Comparison of ENCODE assay signal across 15 mouse cellular contexts in genomic region chr17:85818098-85818855, GRCm38 (mm10).
DNase-seq lines count a peak whose midpoint lies in the region; ATAC-seq and TF ChIP-seq lines count a peak whose summit lies in the region.
"Had no signal": no experiment of that assay in that cellular context is flagged by ENCODE, and none has a peak within 500 bp of the region (broad histone marks: within the 10 kb centered on the region; RNA-seq: fewer than 3 reads in every experiment).

No protein-coding gene starts in this region.

- no peak for ATAC-seq in hindbrain, postnatal 0 days
- no peak for ATAC-seq in hindbrain, embryonic 16.5 days
- peak; percentile 60 for ATAC-seq in embryonic facial prominence, embryonic 15.5 days (ENCODE audit: insufficient number of reproducible peaks, low FRiP score, low TSS enrichment, low read depth)
- no peak for ATAC-seq in forebrain, embryonic 14.5 days
- ATAC-seq: forebrain, embryonic 13.5 days had no signal

- H3K27me3 ChIP-seq in hindbrain, postnatal 0 days (ENCODE audit: insufficient read depth, low read length) = no peaks in the 10 kb centered on the region
- H3K27me3 ChIP-seq in hindbrain, embryonic 16.5 days (replicated peaks; ENCODE audit: control insufficient read depth, insufficient read depth, low read length) = no peaks in the 10 kb centered on the region
- H3K27me3 ChIP-seq in embryonic facial prominence, embryonic 15.5 days = no peaks in the 10 kb centered on the region
- no peaks in the 10 kb centered on the region for H3K27me3 ChIP-seq in forebrain, embryonic 14.5 days (replicated peaks; ENCODE audit: control insufficient read depth, insufficient read depth, low read length)
- H3K27me3 ChIP-seq: forebrain, embryonic 13.5 days; neural tube, embryonic 12.5 days had no signal

- DNase-seq in adrenal gland, adult (ENCODE audit: inconsistent age in 2 of 2, low spot score in 1 of 2) = peak; percentile 11 to 58
- DNase-seq in adrenal gland, adult 18-20 months (ENCODE audit: low spot score in 2 of 2) = no peak
- DNase-seq in hindbrain, postnatal 0 days (ENCODE audit: low spot score) = no peak
- DNase-seq in mesoderm, embryonic 11.5 days (ENCODE audit: low read depth, low spot score) = peak; percentile 33
- DNase-seq in forebrain, embryonic 14.5 days (ENCODE audit: low spot score) = no peak
- DNase-seq in frontal cortex, postnatal 14 days (ENCODE audit: low spot score in 2 of 2) = no peak
- DNase-seq: cerebellum, adult 11-12 months; kidney, adult 9 months; right cerebral cortex, adult 18-20 months had no signal

- H3K9me3 ChIP-seq in hindbrain, postnatal 0 days (ENCODE audit: low read length) = no peaks in the 10 kb centered on the region
- no peaks in the 10 kb centered on the region for H3K9me3 ChIP-seq in hindbrain, embryonic 16.5 days (ENCODE audit: control insufficient read depth, low read length)
- H3K9me3 ChIP-seq in embryonic facial prominence, embryonic 15.5 days (replicated peaks) = no peaks in the 10 kb centered on the region
- no peaks in the 10 kb centered on the region for H3K9me3 ChIP-seq in forebrain, embryonic 14.5 days (replicated peaks; ENCODE audit: control insufficient read depth, low read length)
- H3K9me3 ChIP-seq: forebrain, embryonic 13.5 days; hindbrain, embryonic 10.5 days; midbrain, embryonic 10.5 days; neural tube, embryonic 12.5 days had no signal

- WGBS in hindbrain, postnatal 0 days = 54% methylated on average over 17 of the region's 17 CpGs
- WGBS in hindbrain, embryonic 16.5 days = 65% methylated on average over 17 of the region's 17 CpGs
- 53% methylated on average over 17 of the region's 17 CpGs for WGBS in embryonic facial prominence, embryonic 15.5 days
- WGBS in forebrain, embryonic 14.5 days = 90% methylated on average over 17 of the region's 17 CpGs

- no peak overlapping the region for H3K9ac ChIP-seq in hindbrain, postnatal 0 days (replicated peaks; ENCODE audit: low read length)
- no peak overlapping the region for H3K9ac ChIP-seq in hindbrain, embryonic 16.5 days (ENCODE audit: low read depth, low read length)
- no peak overlapping the region for H3K9ac ChIP-seq in embryonic facial prominence, embryonic 15.5 days
- no peak overlapping the region for H3K9ac ChIP-seq in forebrain, embryonic 14.5 days (ENCODE audit: low read length)
- H3K9ac ChIP-seq: forebrain, embryonic 13.5 days; neural tube, embryonic 12.5 days had no signal

- no peak for TF ChIP-seq CTCF in hindbrain, postnatal 0 days (IDR thresholded peaks at IDR 0.05; ENCODE audit: low read depth)

- no peak overlapping the region for H3K4me3 ChIP-seq in hindbrain, postnatal 0 days (ENCODE audit: low read length)
- H3K4me3 ChIP-seq in hindbrain, embryonic 16.5 days (ENCODE audit: low read length) = no peak overlapping the region
- 0 out of 2 replicates have a peak overlapping the region, but pooled peaks have one; percentile 1 for H3K4me3 ChIP-seq in embryonic facial prominence, embryonic 15.5 days (replicated peaks)
- no peak overlapping the region for H3K4me3 ChIP-seq in forebrain, embryonic 14.5 days (ENCODE audit: low read depth, low read length)
- H3K4me3 ChIP-seq: forebrain, embryonic 13.5 days; hindbrain, embryonic 10.5 days; midbrain, embryonic 10.5 days; neural tube, embryonic 12.5 days had no signal

- no peaks in the 10 kb centered on the region for H3K36me3 ChIP-seq in hindbrain, postnatal 0 days (ENCODE audit: insufficient read depth, low read length)
- H3K36me3 ChIP-seq in hindbrain, embryonic 16.5 days (ENCODE audit: control insufficient read depth, insufficient read depth, low read length) = no peaks in the 10 kb centered on the region
- H3K36me3 ChIP-seq in embryonic facial prominence, embryonic 15.5 days = no peaks in the 10 kb centered on the region
- no peaks in the 10 kb centered on the region for H3K36me3 ChIP-seq in forebrain, embryonic 14.5 days (ENCODE audit: control insufficient read depth, insufficient read depth, low read length)
- H3K36me3 ChIP-seq: hindbrain, embryonic 10.5 days; midbrain, embryonic 10.5 days; neural tube, embryonic 12.5 days had no signal

- no peak overlapping the region for H3K27ac ChIP-seq in hindbrain, postnatal 0 days
- no peak overlapping the region for H3K27ac ChIP-seq in hindbrain, embryonic 16.5 days (ENCODE audit: low read depth, low read length)
- no peak overlapping the region; the same call in 1 of the 2 replicates for H3K27ac ChIP-seq in embryonic facial prominence, embryonic 15.5 days (replicated peaks)
- no peak overlapping the region for H3K27ac ChIP-seq in forebrain, embryonic 14.5 days (ENCODE audit: low read depth, low read length)
- H3K27ac ChIP-seq: forebrain, embryonic 13.5 days; hindbrain, embryonic 10.5 days; midbrain, embryonic 10.5 days; neural tube, embryonic 12.5 days had no signal

- no peaks in the 10 kb centered on the region for H3K4me1 ChIP-seq in hindbrain, postnatal 0 days (ENCODE audit: insufficient read depth, low read length)
- peaks cover 2% of the 10 kb centered on the region; the same call in 1 of the 2 replicates for H3K4me1 ChIP-seq in hindbrain, embryonic 16.5 days (ENCODE audit: control insufficient read depth, insufficient read depth, low read depth, low read length)
- H3K4me1 ChIP-seq in embryonic facial prominence, embryonic 15.5 days = peaks cover 11% of the 10 kb centered on the region
- no peaks in the 10 kb centered on the region for H3K4me1 ChIP-seq in forebrain, embryonic 14.5 days (ENCODE audit: control insufficient read depth, insufficient read depth, low read length)
- H3K4me1 ChIP-seq: midbrain, embryonic 10.5 days; neural tube, embryonic 12.5 days had no signal

- H3K4me2 ChIP-seq in hindbrain, postnatal 0 days (ENCODE audit: low read depth, low read length) = peak overlapping the region; percentile 19; the same call in 1 of the 2 replicates
- H3K4me2 ChIP-seq in hindbrain, embryonic 16.5 days (ENCODE audit: low read length) = no peak overlapping the region
- H3K4me2 ChIP-seq in embryonic facial prominence, embryonic 15.5 days (replicated peaks) = peak overlapping the region; percentile 27
- no peak overlapping the region for H3K4me2 ChIP-seq in forebrain, embryonic 14.5 days (ENCODE audit: low read length)
- H3K4me2 ChIP-seq: forebrain, embryonic 13.5 days; neural tube, embryonic 12.5 days had no signal

Comparison
In these comparisons a context has a peak if more than half of its experiments do, and no peak if none do; other contexts are left out.
1. DNase-seq: peak in adrenal gland, adult (2 of 2) and mesoderm, embryonic 11.5 days (single experiment); none in adrenal gland, adult 18-20 months (0 of 2), hindbrain, postnatal 0 days (single experiment), forebrain, embryonic 14.5 days (single experiment) and frontal cortex, postnatal 14 days (0 of 2).
2. H3K4me2 ChIP-seq: peak in hindbrain, postnatal 0 days (single experiment) and embryonic facial prominence, embryonic 15.5 days (single experiment); none in hindbrain, embryonic 16.5 days (single experiment) and forebrain, embryonic 14.5 days (single experiment).